Mouse (Mus musculus) adrenal gland, postnatal 14 days (tissue): ENCODE measurements at regions not wholly inside any gene's neighbourhood (a gene's known extent, or its start where the extent isn't known, plus 50 kb on each side); places are given as distances from the start of the nearest gene placed in this dataset.

Source experiments
- DNase-seq: peaks from one replicate; pipeline ENCODE4 v3.0.0; 2021; ENCODE audit warnings: mixed read lengths

- DNase-seq: no peak
These were observed 190.9 kb downstream of the Tle3 start for GRCm38 (mm10) chr9:61563017-61563416.

- DNase-seq: no peak
These were observed 189.4 kb downstream of the Tle3 start for GRCm38 (mm10) chr9:61561551-61561950.

- no peak for DNase-seq
These were observed 186.5 kb downstream of the Tle3 start for GRCm38 (mm10) chr9:61558621-61559020.

- DNase-seq: no peak
These were observed 184.9 kb downstream of the Tle3 start for GRCm38 (mm10) chr9:61557025-61557424.

- DNase-seq: no peak
These were observed 183.0 kb downstream of the Tle3 start for GRCm38 (mm10) chr9:61555173-61555572.

- peak; percentile 72 for DNase-seq
These were observed 182.4 kb downstream of the Tle3 start for GRCm38 (mm10) chr9:61554611-61555010.

- no peak for DNase-seq
These were observed 181.5 kb downstream of the Tle3 start for GRCm38 (mm10) chr9:61553626-61554025.

GRCm38 (mm10) chr9:61551361-61551760, 179.2 kb downstream of the Tle3 start:
- no peak for DNase-seq

- DNase-seq: no peak
These were observed 178.2 kb downstream of the Tle3 start for GRCm38 (mm10) chr9:61550326-61550725.

- DNase-seq: no peak
These were observed 177.6 kb downstream of the Tle3 start for GRCm38 (mm10) chr9:61549692-61550241.

- no peak for DNase-seq
These were observed 165.4 kb downstream of the Tle3 start for GRCm38 (mm10) chr9:61537316-61538189.

- no peak for DNase-seq
These were observed 161.1 kb downstream of the Tle3 start for GRCm38 (mm10) chr9:61533237-61533636.

- DNase-seq: no peak
These were observed 158.3 kb downstream of the Tle3 start for GRCm38 (mm10) chr9:61530263-61531045.

- DNase-seq: no peak
These were observed 156.2 kb downstream of the Tle3 start for GRCm38 (mm10) chr9:61528286-61528865.

- no peak for DNase-seq
These were observed 155.4 kb downstream of the Tle3 start for GRCm38 (mm10) chr9:61527491-61528056.

- no peak for DNase-seq
These were observed 148.0 kb downstream of the Tle3 start for GRCm38 (mm10) chr9:61520136-61520535.

GRCm38 (mm10) chr9:61517906-61518305, 145.7 kb downstream of the Tle3 start:
- no peak for DNase-seq

GRCm38 (mm10) chr9:61511436-61511835, 139.3 kb downstream of the Tle3 start:
- DNase-seq: no peak

GRCm38 (mm10) chr9:61510217-61510893, 138.2 kb downstream of the Tle3 start:
- no peak for DNase-seq

GRCm38 (mm10) chr9:61509591-61510191, 137.5 kb downstream of the Tle3 start:
- DNase-seq: no peak

GRCm38 (mm10) chr9:61509091-61509490, 136.9 kb downstream of the Tle3 start:
- DNase-seq: peak; percentile 21
